9 mouse cellular contexts compared by ENCODE assay signal in the genomic region with DNA sequence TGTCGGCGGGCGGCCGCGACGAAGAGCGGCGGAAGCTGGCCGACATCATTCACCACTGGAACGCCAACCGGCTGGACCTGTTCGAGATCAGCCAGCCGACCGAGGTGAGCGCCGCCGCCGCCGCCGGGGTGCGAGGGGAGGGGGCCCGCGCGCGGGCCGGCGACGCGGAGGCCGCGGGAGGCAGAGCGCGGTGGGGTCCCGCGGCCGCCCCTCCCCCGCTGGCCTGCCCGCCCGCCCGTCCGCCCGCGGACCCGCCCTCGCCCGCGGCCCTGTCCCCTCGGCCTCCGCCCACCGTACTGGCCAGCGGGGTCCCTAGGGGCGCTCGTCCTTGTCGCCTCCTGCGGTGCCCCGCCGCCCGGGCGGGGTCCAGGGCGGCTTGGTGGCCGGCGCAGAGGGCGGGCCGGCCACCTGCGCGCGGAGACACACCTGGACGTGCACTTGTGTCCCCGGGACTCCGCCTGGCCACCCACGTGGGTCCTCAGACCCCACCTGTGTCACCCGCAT. TPM values are rescaled to one million over a fixed set of nuclear protein-coding genes. Genes with fewer than 3 reads are reported as not detected.
DNase-seq lines count a peak whose midpoint lies in the region; ATAC-seq and TF ChIP-seq lines count a peak whose summit lies in the region.
"Had no signal": no experiment of that assay in that cellular context is flagged by ENCODE, and none has a peak within 500 bp of the region (broad histone marks: within the 10 kb centered on the region; RNA-seq: fewer than 3 reads in every experiment).

No protein-coding gene starts in this region.

- H3K36me3 ChIP-seq in erythroblast, embryonic 14.5 days (ENCODE audit: control insufficient read depth) = no peaks in the 10 kb centered on the region
- H3K36me3 ChIP-seq in C2C12 (ENCODE audit: control insufficient read depth, insufficient read depth) = no peaks in the 10 kb centered on the region
- H3K36me3 ChIP-seq in forebrain, embryonic 11.5 days (ENCODE audit: control insufficient read depth, insufficient read depth, low read length) = no peaks in the 10 kb centered on the region
- no peaks in the 10 kb centered on the region for H3K36me3 ChIP-seq in intestine, embryonic 16.5 days (ENCODE audit: control insufficient read depth, insufficient read depth, low read length)
- no peaks in the 10 kb centered on the region for H3K36me3 ChIP-seq in midbrain, embryonic 14.5 days (ENCODE audit: control insufficient read depth, insufficient read depth, low read length)

- H3K9ac ChIP-seq in forebrain, embryonic 11.5 days (ENCODE audit: low read length) = peak overlapping the region; percentile 92
- peak overlapping the region; percentile 89 for H3K9ac ChIP-seq in intestine, embryonic 16.5 days (ENCODE audit: low read depth, low read length)
- H3K9ac ChIP-seq in midbrain, embryonic 14.5 days (replicated peaks; ENCODE audit: low read length) = peak overlapping the region; percentile 98

- ATAC-seq in erythroblast, adult 5-6 weeks (replicated peaks; ENCODE audit: low FRiP score, poor library complexity, severe bottlenecking) = no peak
- peak; percentile 40 for ATAC-seq in forebrain, embryonic 11.5 days (replicated peaks; ENCODE audit: low FRiP score)
- ATAC-seq in intestine, embryonic 16.5 days = peak; percentile 49
- ATAC-seq in midbrain, embryonic 14.5 days (ENCODE audit: low FRiP score, low TSS enrichment) = peak; percentile 22; the same call in 1 of the 2 replicates

- H3K4me3 ChIP-seq in erythroblast, embryonic 14.5 days (replicated peaks) = peak overlapping the region; percentile 59
- H3K4me3 ChIP-seq in C2C12 (ENCODE audit: insufficient read depth, poor library complexity, severe bottlenecking) = peak overlapping the region; percentile 71
- peak overlapping the region; percentile 94 for H3K4me3 ChIP-seq in forebrain, embryonic 11.5 days (ENCODE audit: low read depth, low read length)
- H3K4me3 ChIP-seq in intestine, embryonic 16.5 days (ENCODE audit: low read length) = peak overlapping the region; percentile 83
- peak overlapping the region; percentile 98 for H3K4me3 ChIP-seq in midbrain, embryonic 14.5 days (replicated peaks; ENCODE audit: low read depth, low read length)

- DNase-seq in forebrain, embryonic 11.5 days (ENCODE audit: low spot score) = no peak
- DNase-seq in midbrain, embryonic 14.5 days = peak; percentile 63
- no peak for DNase-seq in layer of hippocampus, postnatal 14 days (ENCODE audit: low spot score in 2 of 2)
- DNase-seq in frontal cortex, postnatal 14 days (ENCODE audit: low spot score in 2 of 2) = no peak

- no peaks in the 10 kb centered on the region for H3K4me1 ChIP-seq in erythroblast, embryonic 14.5 days (ENCODE audit: control insufficient read depth)
- H3K4me1 ChIP-seq in forebrain, embryonic 11.5 days (replicated peaks; ENCODE audit: control insufficient read depth, insufficient read depth, low read length) = peaks cover 6% of the 10 kb centered on the region; the same call in 1 of the 2 replicates
- peaks cover 10% of the 10 kb centered on the region for H3K4me1 ChIP-seq in intestine, embryonic 16.5 days (ENCODE audit: control insufficient read depth, insufficient read depth, low read length)
- peaks cover 24% of the 10 kb centered on the region for H3K4me1 ChIP-seq in midbrain, embryonic 14.5 days (ENCODE audit: control insufficient read depth, insufficient read depth, low read length)

- peak overlapping the region; percentile 99 for H3K4me2 ChIP-seq in forebrain, embryonic 11.5 days (ENCODE audit: low read depth, low read length, severe bottlenecking)
- peak overlapping the region; percentile 98 for H3K4me2 ChIP-seq in intestine, embryonic 16.5 days (ENCODE audit: low read depth, low read length)
- peak overlapping the region; percentile 78 for H3K4me2 ChIP-seq in midbrain, embryonic 14.5 days (ENCODE audit: low read length)

- WGBS in forebrain, embryonic 11.5 days = 0% methylated on average over 54 of the region's 72 CpGs
- WGBS in intestine, embryonic 16.5 days = under 1% methylated on average over 43 of the region's 72 CpGs
- WGBS in midbrain, embryonic 14.5 days = under 1% methylated on average over 53 of the region's 72 CpGs

- H3K79me2 ChIP-seq in C2C12 (ENCODE audit: control insufficient read depth, insufficient read depth) = peaks cover 49% of the 10 kb centered on the region

- H3K27ac ChIP-seq in forebrain, embryonic 11.5 days (ENCODE audit: low read depth, low read length) = peak overlapping the region; percentile 93
- H3K27ac ChIP-seq in intestine, embryonic 16.5 days (ENCODE audit: low read length) = peak overlapping the region; percentile 88
- H3K27ac ChIP-seq in midbrain, embryonic 14.5 days (replicated peaks; ENCODE audit: low read depth, low read length) = peak overlapping the region; percentile 99

- TF ChIP-seq CTCF in C2C12 (IDR thresholded peaks at IDR 0.05; ENCODE audit: control insufficient read depth, insufficient read depth, insufficient read length) = no peak

- no peaks in the 10 kb centered on the region for H3K9me3 ChIP-seq in erythroblast, embryonic 14.5 days (ENCODE audit: control insufficient read depth, low read length)
- no peaks in the 10 kb centered on the region for H3K9me3 ChIP-seq in forebrain, embryonic 11.5 days (ENCODE audit: control insufficient read depth, low read length)
- no peaks in the 10 kb centered on the region for H3K9me3 ChIP-seq in intestine, embryonic 16.5 days (ENCODE audit: control insufficient read depth, low read length)
- H3K9me3 ChIP-seq in midbrain, embryonic 14.5 days (ENCODE audit: control insufficient read depth, low read length) = no peaks in the 10 kb centered on the region

- peaks cover 13% of the 10 kb centered on the region for H3K79me3 ChIP-seq in C2C12 (ENCODE audit: low read depth)

- peak overlapping the region; percentile 79 for H3ac ChIP-seq in C2C12 (ENCODE audit: control insufficient read depth, insufficient read length, low read depth)

- peaks cover 56% of the 10 kb centered on the region for H3K27me3 ChIP-seq in erythroblast, embryonic 14.5 days (ENCODE audit: control insufficient read depth)
- H3K27me3 ChIP-seq in C2C12 (ENCODE audit: control insufficient read depth, insufficient read depth, insufficient read length) = no peaks in the 10 kb centered on the region
- H3K27me3 ChIP-seq in forebrain, embryonic 11.5 days (ENCODE audit: control insufficient read depth, insufficient read depth, low read length) = no peaks in the 10 kb centered on the region
- H3K27me3 ChIP-seq in intestine, embryonic 16.5 days (replicated peaks; ENCODE audit: control insufficient read depth, insufficient read depth, low read length) = no peaks in the 10 kb centered on the region
- no peaks in the 10 kb centered on the region for H3K27me3 ChIP-seq in midbrain, embryonic 14.5 days (ENCODE audit: control insufficient read depth, insufficient read depth, low read length)

TF ChIP-seq in C2C12, 6 proteins besides CTCF, POLR2A, EP300 and RAD21:
- TF ChIP-seq USF1 (IDR thresholded peaks at IDR 0.05; ENCODE audit: low read depth) (no peak), MAX (IDR thresholded peaks at IDR 0.05) (no peak), FOSL1 (IDR thresholded peaks at IDR 0.05; ENCODE audit: insufficient read depth, low read length, poor library complexity, severe bottlenecking) (no peak), CEBPB (IDR thresholded peaks at IDR 0.05; ENCODE audit: low read depth) (no peak)

RNA-seq across cellular contexts. Expression of gene Afdn, which starts 0.4 kb away (rescaled TPM):
- 0.04 TPM in 1 of 2 replicates, not detected in the other for polyA plus RNA-seq in erythroblast, embryonic 14.5 days (2012)
- total RNA-seq in erythroblast, adult 5-6 weeks (2015; ENCODE audit: low replicate concordance) = 1.7 and 2.5 TPM in 2 replicates
- 2.2 and 13.6 TPM in 2 replicates for total RNA-seq in erythroblast, adult 5-6 weeks (2017; ENCODE audit: low replicate concordance)
- polyA plus RNA-seq in C2C12 (2012; fragmentation: generic; extraction: Trizol) = 21.0 TPM
- polyA plus RNA-seq in forebrain, embryonic 11.5 days (2014; fragmentation: Nextera tagmentation; extraction: Ambion mirVana) = 136 and 141 TPM in 2 replicates
- 29.3 and 39.5 TPM in 2 replicates for polyA plus RNA-seq in intestine, embryonic 16.5 days (2015; fragmentation: Nextera tagmentation; extraction: Ambion mirVana)
- 171 and 190 TPM in 2 replicates for polyA plus RNA-seq in midbrain, embryonic 14.5 days (2014; fragmentation: Nextera tagmentation; extraction: Ambion mirVana)
- 100 to 1,000 TPM; 106 to 112 TPM for total RNA-seq in layer of hippocampus, postnatal 14 days (2021)

RNA-seq across cellular contexts. Expression of gene Tcte2, which starts 0.9 kb away (rescaled TPM):
- polyA plus RNA-seq in erythroblast, embryonic 14.5 days (2012) = not detected in 2 replicates
- 2.9 TPM in 1 of 2 replicates, not detected in the other for total RNA-seq in erythroblast, adult 5-6 weeks (2015; ENCODE audit: low replicate concordance)
- not detected in 2 replicates for total RNA-seq in erythroblast, adult 5-6 weeks (2017; ENCODE audit: low replicate concordance)
- polyA plus RNA-seq in C2C12 (2012; fragmentation: generic; extraction: Trizol) = 0.44 TPM
- 11.5 and 11.6 TPM in 2 replicates for polyA plus RNA-seq in forebrain, embryonic 11.5 days (2014; fragmentation: Nextera tagmentation; extraction: Ambion mirVana)
- 4.0 and 4.1 TPM in 2 replicates for polyA plus RNA-seq in intestine, embryonic 16.5 days (2015; fragmentation: Nextera tagmentation; extraction: Ambion mirVana)
- 23.0 and 31.0 TPM in 2 replicates for polyA plus RNA-seq in midbrain, embryonic 14.5 days (2014; fragmentation: Nextera tagmentation; extraction: Ambion mirVana)
- 10 to 100 TPM; 15.1 to 17.0 TPM for total RNA-seq in layer of hippocampus, postnatal 14 days (2021)
- total RNA-seq: MEL had no signal

Comparison
In these comparisons a context has a peak if more than half of its experiments do, and no peak if none do; other contexts are left out.
1. RNA of gene Afdn, which starts 0.4 kb away (polyA plus RNA-seq): 171 to 190 TPM in midbrain, embryonic 14.5 days, 136 to 141 TPM in forebrain, embryonic 11.5 days, 29.3 to 39.5 TPM in intestine, embryonic 16.5 days and 21.0 TPM in C2C12 (single experiment); 0.04 TPM in erythroblast, embryonic 14.5 days; every median in the first group is over 10 times any median in the second.
2. Peak in every context shown above with its lines, with median percentiles within 50 percentile points of each other: H3K4me3 ChIP-seq, H3K27ac ChIP-seq, H3K4me2 ChIP-seq and H3K9ac ChIP-seq.